Mouse (Mus musculus) spleen, postnatal 10 days (tissue): ENCODE measurements around the gene Apobr.

Experiments used
- DNase-seq, 2 experiments: peaks; one replicate each; pipeline ENCODE4 v3.0.0; 2021 to 2022; ENCODE audit warnings: low spot score in 2 of 2

Gene Apobr

GRCm38 (mm10) chr7:126584506-126584977 lies at the start of gene Apobr:
Gene Apobr (plus strand): TSS chr7:126584942.
- peak in 1 of 2 experiments; percentile 36 for DNase-seq

GRCm38 (mm10) chr7:126535766-126536165 lies 49.0 kb upstream of the Apobr start:
- peak in 1 of 2 experiments; percentile 19 for DNase-seq

GRCm38 (mm10) chr7:126536466-126536865 lies 48.3 kb upstream of the Apobr start:
- DNase-seq: no peak

GRCm38 (mm10) chr7:126537820-126538585 lies 46.7 kb upstream of the Apobr start:
- peak in 1 of 2 experiments; percentile 46 for DNase-seq

GRCm38 (mm10) chr7:126541661-126542060 lies 43.1 kb upstream of the Apobr start:
- DNase-seq: no peak

- no peak for DNase-seq
Observed at GRCm38 (mm10) chr7:126545631-126546030, 39.1 kb upstream of the Apobr start.

- peak in 1 of 2 experiments; percentile 47 for DNase-seq
Observed at GRCm38 (mm10) chr7:126554796-126555195, 29.9 kb upstream of the Apobr start.

- DNase-seq: no peak
Observed at GRCm38 (mm10) chr7:126556635-126557034, 28.1 kb upstream of the Apobr start.

- no peak for DNase-seq
Observed at GRCm38 (mm10) chr7:126565693-126566092, 19.0 kb upstream of the Apobr start.

GRCm38 (mm10) chr7:126566094-126566765 lies 18.5 kb upstream of the Apobr start, which contains the start of gene Eif3c:
Gene Eif3c (minus strand): TSS chr7:126566411.
- DNase-seq: peak; percentile 74 to 84

GRCm38 (mm10) chr7:126576946-126577345 lies 7.8 kb upstream of the Apobr start:
- DNase-seq: peak; percentile 65 to 82

GRCm38 (mm10) chr7:126579172-126579571 lies 5.6 kb upstream of the Apobr start:
- DNase-seq: peak; percentile 34 to 66

GRCm38 (mm10) chr7:126581661-126582060 lies 3.1 kb upstream of the Apobr start:
- no peak for DNase-seq

GRCm38 (mm10) chr7:126582759-126583158 lies 2.0 kb upstream of the Apobr start:
- no peak for DNase-seq

GRCm38 (mm10) chr7:126583251-126583709 lies 1.5 kb upstream of the Apobr start:
- peak; percentile 68 to 86 for DNase-seq

- no peak for DNase-seq
Observed at GRCm38 (mm10) chr7:126583761-126584160, 981 bp upstream of the Apobr start.

GRCm38 (mm10) chr7:126585717-126586116 lies 975 bp downstream of the Apobr start, which contains the start of gene Cln3:
Gene Cln3 (minus strand): TSS chr7:126585817.
- no peak for DNase-seq

- DNase-seq: no peak
Observed at GRCm38 (mm10) chr7:126586839-126587238, 2.1 kb downstream of the Apobr start.

GRCm38 (mm10) chr7:126587779-126588178 lies 3.0 kb downstream of the Apobr start:
- DNase-seq: peak in 1 of 2 experiments; percentile 43

GRCm38 (mm10) chr7:126594862-126595561 lies 10.3 kb downstream of the Apobr start, which contains the start of gene Il27:
Gene Il27 (minus strand): TSS chr7:126594941.
- DNase-seq: no peak

GRCm38 (mm10) chr7:126595890-126596289 lies 11.1 kb downstream of the Apobr start:
- DNase-seq: no peak

GRCm38 (mm10) chr7:126596414-126596813 lies 11.7 kb downstream of the Apobr start:
- no peak for DNase-seq
